Mouse (Mus musculus) liver, embryonic 13.5 days (tissue): ENCODE results near the gene Tsc1. TPM values are rescaled to one million over a fixed set of nuclear protein-coding genes. Genes with fewer than 3 reads are reported as not detected.

ENCODE experiments used
- ATAC-seq: fragments of 200-750 bp; cut with Nextera tagmentation; 2 replicates; pipeline ENCODE4 v1.8.0; 2017; ENCODE audit warnings: low read depth, mild to moderate bottlenecking, moderate number of reproducible peaks, moderate library complexity
- DNase-seq: peaks from one replicate; pipeline ENCODE4 v3.0.0; 2022
- H3K27ac ChIP-seq: fragments of 300-500 bp; sonication (generic); 2 replicates; pipeline ENCODE4 v1.5.1; 2015; ENCODE audit warnings: moderate library complexity, mild to moderate bottlenecking, inconsistent platforms
- H3K27me3 ChIP-seq: fragments of 300-500 bp; sonication (generic); 2 replicates; pipeline ENCODE4 v1.6.1; 2015; ENCODE audit warnings: mild to moderate bottlenecking, inconsistent platforms
- H3K36me3 ChIP-seq: fragments of 300-500 bp; sonication (generic); 2 replicates; pipeline ENCODE4 v1.6.1; 2015; ENCODE audit warnings: mild to moderate bottlenecking, inconsistent platforms
- H3K4me1 ChIP-seq: fragments of 300-500 bp; sonication (generic); replicated peaks from 2 replicates; pipeline ENCODE4 v1.6.1; 2015; ENCODE audit warnings: inconsistent platforms
- H3K4me2 ChIP-seq: fragments of 300-500 bp; sonication (generic); 2 replicates; pipeline ENCODE4 v1.6.1; 2015; ENCODE audit warnings: inconsistent platforms, mild to moderate bottlenecking, moderate library complexity
- H3K4me3 ChIP-seq: fragments of 300-500 bp; sonication (generic); replicated peaks from 2 replicates; pipeline ENCODE4 v1.5.1; 2015; ENCODE audit warnings: mild to moderate bottlenecking, inconsistent platforms
- H3K9ac ChIP-seq: fragments of 300-500 bp; sonication (generic); 2 replicates; pipeline ENCODE4 v1.6.1; 2015; ENCODE audit warnings: mild to moderate bottlenecking, inconsistent platforms
- H3K9me3 ChIP-seq: fragments of 300-500 bp; sonication (generic); replicated peaks from 2 replicates; pipeline ENCODE4 v1.6.1; 2016; ENCODE audit warnings: inconsistent platforms
- WGBS: fragments of 180-500 bp; shearing (Covaris S2); methylation state at CpG from one replicate; pipeline ENCODE4 v1.1.7; 2015; ENCODE audit not compliant: insufficient replicate concordance; 5-methylcytosine and 5-hydroxymethylcytosine counted together
- polyA plus RNA-seq: library from polyadenylated mRNA; unstranded; fragments of >200 nt; fragmentation: Nextera tagmentation; extraction: Ambion mirVana; gene quantifications from 2 replicates; pipeline ENCODE4 v1.2.1, GENCODE M21; 2015

Gene Tsc1
- polyA plus RNA-seq, 1 experiment from 2014 or later, result 7.8 TPM

- ATAC-seq, result no peak
- H3K27me3 ChIP-seq, result no peaks in the 10 kb centered on the region
- peak overlapping the region; percentile 40; the same call in 1 of the 2 replicates for H3K9ac ChIP-seq
- WGBS, result 49% methylated on average over 14 of the region's 14 CpGs
- H3K27ac ChIP-seq, result peak overlapping the region; percentile 89
- H3K4me1 ChIP-seq, result peaks cover 93% of the 10 kb centered on the region
- no peaks in the 10 kb centered on the region for H3K9me3 ChIP-seq
- H3K4me2 ChIP-seq, result no peak overlapping the region
- H3K4me3 ChIP-seq, result no peak overlapping the region
- no peak for DNase-seq
- H3K36me3 ChIP-seq, result peaks cover 37% of the 10 kb centered on the region
These were observed 35.1 kb upstream of the Tsc1 start for GRCm38 (mm10) chr2:28605789-28606541.

GRCm38 (mm10) chr2:28606601-28607340 lies 34.3 kb upstream of the Tsc1 start:
- Histone ChIP-seq H3K4me1 (peaks cover 93% of the 10 kb centered on the region), H3K27me3 (no peaks in the 10 kb centered on the region), H3K36me3 (peaks cover 45% of the 10 kb centered on the region), H3K4me3 (no peak overlapping the region), H3K9ac (peak overlapping the region; percentile 64; the same call in 1 of the 2 replicates), H3K27ac (peak overlapping the region; percentile 89), H3K4me2 (no peak overlapping the region), H3K9me3 (no peaks in the 10 kb centered on the region)
- DNase-seq (no peak), ATAC-seq (no peak)
- 53% methylated on average over 8 of the region's 8 CpGs for whole genome bisulfite sequencing

GRCm38 (mm10) chr2:28607341-28608165 lies 33.5 kb upstream of the Tsc1 start:
- Histone ChIP-seq H3K4me1 (peaks cover 93% of the 10 kb centered on the region), H3K27ac (peak overlapping the region; percentile 89), H3K9me3 (no peaks in the 10 kb centered on the region), H3K36me3 (peaks cover 53% of the 10 kb centered on the region), H3K9ac (peak overlapping the region; percentile 64), H3K4me2 (peak overlapping the region; percentile 41), H3K27me3 (no peaks in the 10 kb centered on the region), H3K4me3 (no peak overlapping the region; the same call in 1 of the 2 replicates)
- ATAC-seq, result peak; percentile 63
- 31% methylated on average over 10 of the region's 10 CpGs for WGBS
- peak; percentile 46 for DNase-seq

- WGBS, result 85% methylated on average over 10 of the region's 10 CpGs
These were observed 31.2 kb upstream of the Tsc1 start for GRCm38 (mm10) chr2:28609851-28610250.

GRCm38 (mm10) chr2:28610716-28611406 lies 30.2 kb upstream of the Tsc1 start:
- DNase-seq (no peak), ATAC-seq (no peak)
- 0 out of 2 replicates have a peak overlapping the region, but pooled peaks have one; percentile 18 for H3K9ac ChIP-seq
- no peak overlapping the region for H3K4me3 ChIP-seq
- H3K36me3 ChIP-seq, result peaks cover 83% of the 10 kb centered on the region
- 89% methylated on average over 12 of the region's 12 CpGs for WGBS
- no peaks in the 10 kb centered on the region for H3K27me3 ChIP-seq
- H3K27ac ChIP-seq, result peak overlapping the region; percentile 89
- no peaks in the 10 kb centered on the region for H3K9me3 ChIP-seq
- H3K4me1 ChIP-seq, result peaks cover 99% of the 10 kb centered on the region
- no peak overlapping the region for H3K4me2 ChIP-seq

More at GRCm38 (mm10) chr2:28609851-28610250, 31.2 kb upstream of the Tsc1 start:
- H3K36me3 ChIP-seq, result peaks cover 73% of the 10 kb centered on the region
- peaks cover 93% of the 10 kb centered on the region for H3K4me1 ChIP-seq
- H3K27me3 ChIP-seq, result no peaks in the 10 kb centered on the region
- H3K9ac ChIP-seq, result peak overlapping the region; percentile 31
- H3K4me3 ChIP-seq, result no peak overlapping the region
- no peak overlapping the region for H3K4me2 ChIP-seq
- ATAC-seq (no peak), DNase-seq (no peak)
- H3K9me3 ChIP-seq, result no peaks in the 10 kb centered on the region
- peak overlapping the region; percentile 89 for H3K27ac ChIP-seq

GRCm38 (mm10) chr2:28611407-28611787 lies 29.6 kb upstream of the Tsc1 start:
- peak overlapping the region; percentile 26; the same call in 1 of the 2 replicates for H3K9ac ChIP-seq
- H3K27ac ChIP-seq, result peak overlapping the region; percentile 89
- WGBS, result 86% methylated on average over 17 of the region's 17 CpGs
- peaks cover 99% of the 10 kb centered on the region for H3K4me1 ChIP-seq
- H3K4me3 ChIP-seq, result no peak overlapping the region
- no peaks in the 10 kb centered on the region for H3K9me3 ChIP-seq
- no peak for DNase-seq
- H3K27me3 ChIP-seq, result no peaks in the 10 kb centered on the region
- ATAC-seq, result no peak
- H3K36me3 ChIP-seq, result peaks cover 88% of the 10 kb centered on the region
- no peak overlapping the region for H3K4me2 ChIP-seq

GRCm38 (mm10) chr2:28612436-28613063 lies 28.5 kb upstream of the Tsc1 start:
- no peak overlapping the region for H3K4me2 ChIP-seq
- no peaks in the 10 kb centered on the region for H3K9me3 ChIP-seq
- DNase-seq (no peak), ATAC-seq (no peak)
- H3K4me1 ChIP-seq, result peaks cover 99% of the 10 kb centered on the region
- H3K36me3 ChIP-seq, result peaks cover 91% of the 10 kb centered on the region
- H3K9ac ChIP-seq, result no peak overlapping the region
- peak overlapping the region; percentile 99 for H3K27ac ChIP-seq
- no peaks in the 10 kb centered on the region for H3K27me3 ChIP-seq
- no peak overlapping the region for H3K4me3 ChIP-seq
- 88% methylated on average over 10 of the region's 10 CpGs for WGBS

GRCm38 (mm10) chr2:28613599-28613998 lies 27.4 kb upstream of the Tsc1 start:
- Histone ChIP-seq H3K4me2 (no peak overlapping the region), H3K36me3 (peaks cover 90% of the 10 kb centered on the region), H3K27ac (peak overlapping the region; percentile 99), H3K9me3 (no peaks in the 10 kb centered on the region), H3K27me3 (no peaks in the 10 kb centered on the region), H3K4me1 (peaks cover 99% of the 10 kb centered on the region), H3K4me3 (no peak overlapping the region), H3K9ac (no peak overlapping the region)
- DNase-seq (no peak), ATAC-seq (no peak)
- 92% methylated on average over 10 of the region's 10 CpGs for WGBS

- 32% methylated on average over 5 of the region's 5 CpGs for WGBS
- peaks cover 85% of the 10 kb centered on the region for H3K4me1 ChIP-seq
- peak overlapping the region; percentile 90 for H3K4me3 ChIP-seq
- no peaks in the 10 kb centered on the region for H3K27me3 ChIP-seq
- ATAC-seq, result peak; percentile 16; the same call in 1 of the 2 replicates
- H3K9ac ChIP-seq, result peak overlapping the region; percentile 93
- peaks cover 74% of the 10 kb centered on the region for H3K36me3 ChIP-seq
- H3K27ac ChIP-seq, result peak overlapping the region; percentile 99
- H3K4me2 ChIP-seq, result peak overlapping the region; percentile 90
- DNase-seq, result peak; percentile 48
- no peaks in the 10 kb centered on the region for H3K9me3 ChIP-seq
These were observed 24.7 kb upstream of the Tsc1 start for GRCm38 (mm10) chr2:28616358-28616757.

- peak overlapping the region; percentile 90 for H3K4me3 ChIP-seq
- peak overlapping the region; percentile 90 for H3K4me2 ChIP-seq
- H3K27me3 ChIP-seq, result no peaks in the 10 kb centered on the region
- DNase-seq, result peak; percentile 86
- H3K27ac ChIP-seq, result peak overlapping the region; percentile 99
- peak; percentile 87 for ATAC-seq
- H3K9ac ChIP-seq, result peak overlapping the region; percentile 93
- WGBS, result 20% methylated on average over 9 of the region's 9 CpGs
- H3K9me3 ChIP-seq, result no peaks in the 10 kb centered on the region
- H3K36me3 ChIP-seq, result peaks cover 69% of the 10 kb centered on the region
- H3K4me1 ChIP-seq, result peaks cover 80% of the 10 kb centered on the region
These were observed 24.2 kb upstream of the Tsc1 start for GRCm38 (mm10) chr2:28616874-28617273.
